11 mouse cellular contexts compared by ENCODE assay signal in genomic region chr4:80744975-80745734, GRCm38 (mm10).
DNase-seq lines count a peak whose midpoint lies in the region; ATAC-seq and TF ChIP-seq lines count a peak whose summit lies in the region.
"Had no signal": no experiment of that assay in that cellular context is flagged by ENCODE, and none has a peak within 500 bp of the region (broad histone marks: within the 10 kb centered on the region; RNA-seq: fewer than 3 reads in every experiment).

No protein-coding gene starts in this region.

- no peak overlapping the region for H3K4me3 ChIP-seq in left cerebral cortex, adult 2 months
- no peak overlapping the region for H3K4me3 ChIP-seq in midbrain, embryonic 14.5 days (replicated peaks; ENCODE audit: low read depth, low read length)
- no peak overlapping the region for H3K4me3 ChIP-seq in kidney, adult 2 months (ENCODE audit: insufficient read depth, low read depth, low read length)
- H3K4me3 ChIP-seq: limb, embryonic 12.5 days; lung, embryonic 15.5 days had no signal

- no peak for TF ChIP-seq POLR2A in kidney, adult 2 months (IDR thresholded peaks at IDR 0.05; ENCODE audit: low read depth, low read length)

- peak; percentile 5 to 15 for DNase-seq in adrenal gland, postnatal 36 days
- no peak for DNase-seq in adrenal gland, postnatal 25 days
- DNase-seq in left cerebral cortex, adult 2 months (ENCODE audit: extremely low spot score in 1 of 2, low spot score in 2 of 2), result peak; percentile 18 to 34
- no peak for DNase-seq in left cerebral cortex, postnatal 4 days
- peak; percentile 13 for DNase-seq in embryo, embryonic 9.5 days (ENCODE audit: extremely low spot score)
- DNase-seq in midbrain, embryonic 14.5 days, result peak; percentile 35
- no peak for DNase-seq in kidney, adult 2 months
- no peak for DNase-seq in gastrocnemius, postnatal 10 days
- DNase-seq: kidney, postnatal 4 days had no signal

- H3K4me2 ChIP-seq in midbrain, embryonic 14.5 days (ENCODE audit: low read length), result no peak overlapping the region
- H3K4me2 ChIP-seq: limb, embryonic 12.5 days; lung, embryonic 15.5 days had no signal

- no peaks in the 10 kb centered on the region for H3K9me3 ChIP-seq in midbrain, embryonic 14.5 days (ENCODE audit: control insufficient read depth, low read length)
- H3K9me3 ChIP-seq: limb, embryonic 12.5 days; lung, embryonic 15.5 days had no signal

- H3K4me1 ChIP-seq in midbrain, embryonic 14.5 days (ENCODE audit: control insufficient read depth, insufficient read depth, low read length), result no peaks in the 10 kb centered on the region
- H3K4me1 ChIP-seq in kidney, adult 2 months (ENCODE audit: control insufficient read depth, insufficient read depth, low read length), result no peaks in the 10 kb centered on the region
- H3K4me1 ChIP-seq: lung, embryonic 15.5 days had no signal

- no peaks in the 10 kb centered on the region for H3K36me3 ChIP-seq in midbrain, embryonic 14.5 days (ENCODE audit: control insufficient read depth, insufficient read depth, low read length)
- H3K36me3 ChIP-seq in kidney, adult 2 months (ENCODE audit: control insufficient read depth, insufficient read depth, low read length), result no peaks in the 10 kb centered on the region
- H3K36me3 ChIP-seq: limb, embryonic 12.5 days; lung, embryonic 15.5 days had no signal

- no peaks in the 10 kb centered on the region for H3K27me3 ChIP-seq in midbrain, embryonic 14.5 days (ENCODE audit: control insufficient read depth, insufficient read depth, low read length)
- H3K27me3 ChIP-seq in kidney, adult 2 months (replicated peaks; ENCODE audit: control insufficient read depth, insufficient read depth, low read length), result no peaks in the 10 kb centered on the region
- H3K27me3 ChIP-seq: limb, embryonic 12.5 days; lung, embryonic 15.5 days had no signal

- 4% methylated on average over 1 of the region's 1 CpGs for WGBS in midbrain, embryonic 14.5 days
- 35% methylated on average over 1 of the region's 1 CpGs for WGBS in kidney, adult 2 months

- ATAC-seq in midbrain, embryonic 14.5 days (ENCODE audit: low FRiP score, low TSS enrichment), result no peak

- peak overlapping the region; percentile 42; the same call in 1 of the 2 replicates for H3K27ac ChIP-seq in left cerebral cortex, adult 2 months
- no peak overlapping the region for H3K27ac ChIP-seq in midbrain, embryonic 14.5 days (replicated peaks; ENCODE audit: low read depth, low read length)
- no peak overlapping the region for H3K27ac ChIP-seq in kidney, adult 2 months (ENCODE audit: insufficient read depth, low read depth, low read length)
- H3K27ac ChIP-seq: limb, embryonic 12.5 days; lung, embryonic 15.5 days had no signal

- TF ChIP-seq CTCF in left cerebral cortex, adult 2 months (IDR thresholded peaks at IDR 0.05), result no peak
- no peak for TF ChIP-seq CTCF in kidney, adult 2 months (conservative IDR thresholded peaks at IDR 0.05; ENCODE audit: insufficient read depth, insufficient read length, low read depth, low read length)

- intact Hi-C loops in left cerebral cortex, adult 2 months (cut with DNase I), result loop anchor here (2.0 kb wide), 1 partner anchor 106 kb away; no protein-coding TSS in a partner anchor
- intact Hi-C loops in left cerebral cortex, postnatal 4 days (cut with DNase I), result no loop called here

- H3K9ac ChIP-seq in midbrain, embryonic 14.5 days (replicated peaks; ENCODE audit: low read length), result no peak overlapping the region
- H3K9ac ChIP-seq: limb, embryonic 12.5 days; lung, embryonic 15.5 days had no signal

Comparison
In these comparisons a context has a peak if more than half of its experiments do, and no peak if none do; other contexts are left out.
1. DNase-seq: peak in adrenal gland, postnatal 36 days (2 of 2), left cerebral cortex, adult 2 months (2 of 2), embryo, embryonic 9.5 days (single experiment) and midbrain, embryonic 14.5 days (single experiment); none in adrenal gland, postnatal 25 days (single experiment), left cerebral cortex, postnatal 4 days (single experiment), kidney, adult 2 months (single experiment) and gastrocnemius, postnatal 10 days (single experiment).